Mouse (Mus musculus) liver, embryonic 14.5 days (tissue): ENCODE measurements around the gene Foxn3. TPM values are rescaled to one million over a fixed set of nuclear protein-coding genes. Genes with fewer than 3 reads are reported as not detected.
A peak's percentile ranks its signal among the peaks of the same experiment; 100 is the strongest.

ENCODE experiments used
- ATAC-seq: fragments of 200-750 bp; cut with Nextera tagmentation; 2 replicates; pipeline ENCODE4 v1.8.0; 2017; ENCODE audit warnings: moderate number of reproducible peaks, mild to moderate bottlenecking, moderate library complexity; ENCODE audit not compliant: insufficient read depth
- DNase-seq, 3 experiments: peaks; one replicate each; pipeline ENCODE4 v3.0.0-alpha.2; 2012 to 2013; ENCODE audit warnings: low read depth in 3 of 3, low spot score in 3 of 3
- H3K27ac ChIP-seq: fragments of 300-500 bp; sonication (generic); 2 replicates; pipeline ENCODE4 v1.5.1; 2014; ENCODE audit warnings: moderate library complexity, mild to moderate bottlenecking, control low read depth, inconsistent platforms
- H3K27me3 ChIP-seq: fragments of 300-500 bp; sonication (generic); 2 replicates; pipeline ENCODE4 v1.6.1; 2014; ENCODE audit warnings: mild to moderate bottlenecking, low read length, moderate library complexity; ENCODE audit not compliant: control insufficient read depth, insufficient read depth
- H3K36me3 ChIP-seq: fragments of 300-500 bp; sonication (generic); replicated peaks from 2 replicates; pipeline ENCODE4 v1.6.1; 2014; ENCODE audit warnings: low read depth; ENCODE audit not compliant: control insufficient read depth, insufficient read depth
- H3K4me1 ChIP-seq, 2 experiments: fragments of 200-500 bp in 1 of 2; fragments of 300-500 bp in 1 of 2; sonication (generic) in 1 of 2; replicated peaks; 2 replicates each; pipeline ENCODE4 v1.6.1; 2012 to 2014; ENCODE audit warnings: antibody characterized with exemption in 1 of 2, inconsistent platforms in 1 of 2, low read length in 1 of 2; ENCODE audit not compliant: control insufficient read depth in 2 of 2, insufficient read depth in 2 of 2
- H3K4me2 ChIP-seq: fragments of 300-500 bp; sonication (generic); 2 replicates; pipeline ENCODE4 v1.6.1; 2014; ENCODE audit warnings: low read depth, mild to moderate bottlenecking, control low read depth, moderate library complexity
- H3K4me3 ChIP-seq, 2 experiments: fragments of 200-500 bp in 1 of 2; fragments of 300-500 bp in 1 of 2; sonication (generic) in 1 of 2; 2 replicates each; pipeline ENCODE4 v1.5.1; 2012 to 2014; ENCODE audit warnings: low read depth in 2 of 2, low read length in 2 of 2, mild to moderate bottlenecking in 2 of 2, control low read depth in 1 of 2, inconsistent platforms in 1 of 2, moderate library complexity in 1 of 2; ENCODE audit not compliant: insufficient read depth in 1 of 2
- H3K9ac ChIP-seq: fragments of 300-500 bp; sonication (generic); replicated peaks from 2 replicates; pipeline ENCODE4 v1.6.1; 2014; ENCODE audit warnings: mild to moderate bottlenecking, control low read depth, moderate library complexity
- H3K9me3 ChIP-seq: fragments of 300-500 bp; sonication (generic); 2 replicates; pipeline ENCODE4 v1.6.1; 2016; ENCODE audit warnings: low read length, mixed read lengths; ENCODE audit not compliant: control insufficient read depth
- CTCF ChIP-seq: IDR thresholded peaks from 2 replicates; pipeline ENCODE4 v1.5.1; 2016; ENCODE audit warnings: antibody characterized with exemption, low read depth, control low read depth
- EP300 ChIP-seq: IDR thresholded peaks from 2 replicates; pipeline ENCODE4 v1.6.1; 2016; ENCODE audit warnings: antibody characterized with exemption, low read depth
- WGBS: fragments of 180-500 bp; shearing (Covaris S2); extraction: QIAGEN DNeasy Blood & Tissue Kit; methylation state at CpG from one replicate; pipeline ENCODE4 v1.1.7; 2014; ENCODE audit not compliant: insufficient replicate concordance; 5-methylcytosine and 5-hydroxymethylcytosine counted together
- polyA plus RNA-seq, 2 experiments: library from polyadenylated mRNA; depleted of rRNA in 1 of 2; stranded (reverse) in 1 of 2; unstranded in 1 of 2; fragments of >200 nt; fragmentation: Nextera tagmentation in 1 of 2; extraction: Ambion mirVana in 1 of 2; gene quantifications; 2 replicates each; pipeline versions ENCODE4 v1.2.1 to v1.2.3; 2012 to 2014

Gene Foxn3
- polyA plus RNA-seq, 2 experiments: 2.7 to 13.6 TPM

GRCm38 (mm10) chr12:99352136-99352535 is 211.2 kb downstream of the Foxn3 start:
- peak overlapping the region; percentile 8; the same call in 1 of the 2 replicates for H3K4me2 ChIP-seq

GRCm38 (mm10) chr12:99351731-99352130 is 211.7 kb downstream of the Foxn3 start:
- no peak for ATAC-seq
- Histone ChIP-seq H3K27ac (no peak overlapping the region), H3K27me3 (no peaks in the 10 kb centered on the region), H3K4me3 (no peak overlapping the region), H3K4me1 (peaks cover 32 to 37% of the 10 kb centered on the region in 2 experiments), H3K4me2 (no peak overlapping the region), H3K9ac (no peak overlapping the region), H3K9me3 (no peaks in the 10 kb centered on the region), H3K36me3 (no peaks in the 10 kb centered on the region)
- DNase-seq: no peak
- WGBS: 71% methylated on average over 9 of the region's 9 CpGs
- TF ChIP-seq EP300 (no peak), CTCF (no peak)

More at GRCm38 (mm10) chr12:99352136-99352535, 211.2 kb downstream of the Foxn3 start:
- Histone ChIP-seq H3K27me3 (no peaks in the 10 kb centered on the region), H3K27ac (no peak overlapping the region), H3K4me1 (peaks cover 32 to 36% of the 10 kb centered on the region in 2 experiments), H3K9me3 (no peaks in the 10 kb centered on the region), H3K36me3 (no peaks in the 10 kb centered on the region), H3K9ac (no peak overlapping the region), H3K4me3 (no peak overlapping the region)
- 51% methylated on average over 7 of the region's 7 CpGs for WGBS
- DNase-seq: peak in 1 of 3 experiments; percentile 40
- ATAC-seq: no peak
- TF ChIP-seq CTCF (no peak), EP300 (no peak)

GRCm38 (mm10) chr12:99349650-99349997 is 213.8 kb downstream of the Foxn3 start:
- no peaks in the 10 kb centered on the region for H3K9me3 ChIP-seq
- TF ChIP-seq CTCF (no peak), EP300 (peak; percentile 90)
- H3K9ac ChIP-seq: no peak overlapping the region
- peak overlapping the region; percentile 18 for H3K4me2 ChIP-seq
- H3K27ac ChIP-seq: peak overlapping the region; percentile 81
- no peak overlapping the region for H3K4me3 ChIP-seq
- no peaks in the 10 kb centered on the region for H3K36me3 ChIP-seq
- peak; percentile 68 to 73 (median 72) for DNase-seq
- ATAC-seq: peak; percentile 86
- WGBS: 6% methylated on average over 9 of the region's 9 CpGs
- peaks cover 32 to 42% of the 10 kb centered on the region in 2 experiments for H3K4me1 ChIP-seq
- no peaks in the 10 kb centered on the region for H3K27me3 ChIP-seq

DNA sequence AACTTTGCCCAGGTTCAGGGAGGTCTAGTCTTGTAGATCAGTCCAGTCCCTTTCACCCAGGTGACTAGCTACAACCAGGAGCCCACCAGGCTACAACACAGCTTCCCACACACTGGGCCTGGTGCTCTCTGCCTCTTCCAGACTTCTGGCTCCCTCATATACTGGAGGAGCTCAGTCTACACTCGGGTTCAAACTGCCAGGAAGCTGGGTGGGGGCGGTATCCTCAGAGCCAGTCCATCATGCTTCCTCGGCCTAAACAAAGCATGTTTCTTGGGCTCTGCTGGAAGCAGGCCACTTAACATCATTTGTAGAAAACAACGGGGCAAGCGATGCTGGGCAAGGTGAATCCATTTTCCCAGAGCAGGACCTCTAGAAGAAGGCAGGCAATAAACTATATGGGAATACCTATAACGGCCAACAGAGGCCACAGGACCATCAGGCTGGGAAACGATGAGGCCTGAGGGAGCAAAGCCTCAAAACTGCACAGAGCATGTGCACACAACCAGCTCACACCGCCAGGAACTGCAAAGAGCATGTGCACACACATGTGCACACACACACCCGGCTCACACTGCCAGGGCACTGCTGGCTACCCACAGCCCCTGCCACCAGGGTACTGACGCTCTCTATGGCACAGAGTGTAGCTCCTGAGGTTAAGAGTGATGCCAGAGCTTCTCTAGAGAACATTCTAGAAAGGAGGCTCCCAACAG is 214.3 kb downstream of the Foxn3 start:
- Histone ChIP-seq H3K9ac (no peak overlapping the region), H3K4me1 (peaks cover 32 to 42% of the 10 kb centered on the region in 2 experiments), H3K4me2 (peak overlapping the region; percentile 18), H3K4me3 (no peak overlapping the region), H3K27ac (peak overlapping the region; percentile 81), H3K27me3 (no peaks in the 10 kb centered on the region), H3K36me3 (no peaks in the 10 kb centered on the region), H3K9me3 (no peaks in the 10 kb centered on the region)
- peak; percentile 54; the same call in 1 of the 2 replicates for ATAC-seq
- WGBS: 62% methylated on average over 10 of the region's 10 CpGs
- no peak for TF ChIP-seq CTCF
- TF ChIP-seq EP300: no peak
- DNase-seq: no peak

DNA sequence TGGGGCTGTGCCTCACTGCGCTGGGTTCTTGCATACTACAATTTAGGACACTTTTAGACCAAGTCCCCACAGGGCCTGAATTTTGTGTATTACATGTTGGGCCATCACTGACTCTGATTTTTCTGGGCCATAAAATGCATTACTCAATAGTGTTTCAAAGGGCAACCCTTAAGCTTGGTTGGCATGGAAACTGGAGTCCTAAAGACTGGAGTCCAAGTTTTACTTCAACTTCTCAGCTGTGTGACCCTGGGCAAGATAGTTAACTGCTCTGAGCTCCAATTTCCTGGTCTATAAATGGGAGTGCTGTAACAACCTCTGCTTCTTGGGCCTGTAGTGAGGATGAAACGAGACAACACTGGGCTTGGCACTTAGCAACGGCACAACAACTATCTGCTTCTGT is 215.9 kb downstream of the Foxn3 start:
- Histone ChIP-seq H3K4me1 (peaks cover 28 to 40% of the 10 kb centered on the region in 2 experiments), H3K27ac (no peak overlapping the region)
- ATAC-seq: no peak

More for the DNA sequence above, 215.9 kb downstream of the Foxn3 start:
- Histone ChIP-seq H3K36me3 (no peaks in the 10 kb centered on the region), H3K9ac (no peak overlapping the region), H3K9me3 (no peaks in the 10 kb centered on the region), H3K4me3 (no peak overlapping the region), H3K27me3 (no peaks in the 10 kb centered on the region), H3K4me2 (no peak overlapping the region)
- 78% methylated on average over 3 of the region's 3 CpGs for WGBS
- no peak for DNase-seq
- no peak for TF ChIP-seq EP300
- no peak for TF ChIP-seq CTCF
